Mouse (Mus musculus) lung, postnatal 4 days (tissue): ENCODE measurements around the gene Ptpn11.
A peak's percentile ranks its signal among the peaks of the same experiment; 100 is the strongest.
"Not testable (repeated sequence)": the region's sequence is repeated elsewhere in the genome, so short reads cannot be mapped to it uniquely, and the experiment has no call there.

Source experiments
- DNase-seq, 2 experiments: peaks; one replicate each; pipeline ENCODE4 v3.0.0; 2021

Ptpn11 gene

GRCm38 (mm10) chr5:121214707-121215106, 23.5 kb upstream of the Ptpn11 start:
- no peak for DNase-seq

- DNase-seq = no peak
Observed at GRCm38 (mm10) chr5:121212108-121212507, 20.9 kb upstream of the Ptpn11 start.

DNA sequence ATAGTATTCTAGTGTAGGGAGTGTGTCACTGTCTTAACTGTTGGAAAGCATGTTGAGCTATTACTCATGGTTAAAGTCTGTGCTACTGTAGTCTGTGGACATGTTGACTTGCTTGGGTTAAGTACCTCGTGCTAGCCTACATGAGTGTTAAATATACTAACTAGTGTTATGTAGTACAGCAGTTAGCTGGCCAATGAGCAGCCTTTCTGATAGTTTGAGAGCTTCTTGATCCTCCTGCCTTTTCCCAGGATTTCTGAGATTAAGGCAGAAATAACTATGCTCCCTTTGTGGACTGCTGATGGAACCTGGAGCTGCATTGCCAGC, 19.4 kb upstream of the Ptpn11 start:
- no peak for DNase-seq

DNA sequence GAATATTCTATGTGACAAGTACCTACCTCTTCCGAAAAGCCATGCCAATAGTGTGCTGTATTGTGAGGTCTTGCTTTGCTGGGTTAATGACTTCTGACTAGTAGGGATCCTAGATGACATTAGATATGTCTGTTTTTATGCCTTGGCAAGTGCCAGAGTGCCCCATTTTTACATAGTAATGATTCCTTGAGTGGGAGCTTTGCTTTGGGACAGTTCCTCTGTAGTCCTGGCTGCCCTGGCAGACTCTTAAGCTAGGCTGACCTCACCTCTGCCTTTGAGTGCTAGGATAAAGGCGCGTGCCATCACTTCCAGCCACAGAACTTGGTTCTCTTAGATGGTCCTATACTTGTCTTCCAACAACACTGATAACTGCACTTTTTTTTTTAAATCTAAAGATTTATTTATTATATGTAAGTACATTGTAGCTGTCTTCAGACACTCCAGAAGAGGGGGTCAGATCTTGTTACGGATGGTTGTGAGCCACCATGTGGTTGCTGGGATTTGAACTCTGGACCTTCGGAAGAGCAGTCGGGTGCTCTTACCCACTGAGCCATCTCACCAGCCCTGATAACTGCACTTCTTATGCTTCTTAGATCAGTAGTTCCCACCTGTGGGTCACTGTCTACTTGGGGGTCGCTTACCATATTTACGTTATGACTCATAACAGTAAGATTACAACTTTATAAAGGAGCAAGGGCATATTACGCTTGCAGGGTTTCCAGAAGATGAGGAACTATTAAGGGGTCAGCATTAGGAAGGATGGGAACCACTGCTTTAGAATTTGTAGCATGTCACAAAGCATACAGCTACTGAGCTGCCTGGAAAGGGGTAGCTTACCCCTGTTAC, 18.8 kb upstream of the Ptpn11 start:
- no peak for DNase-seq

GRCm38 (mm10) chr5:121206984-121207383, 15.8 kb upstream of the Ptpn11 start:
- no peak for DNase-seq

GRCm38 (mm10) chr5:121206540-121206939, 15.3 kb upstream of the Ptpn11 start:
- DNase-seq = no peak

- not testable (repeated sequence) for DNase-seq
Observed at GRCm38 (mm10) chr5:121205537-121206130, 14.4 kb upstream of the Ptpn11 start.

GRCm38 (mm10) chr5:121204132-121205089, 13.2 kb upstream of the Ptpn11 start, which contains the start of gene Rpl6:
Rpl6 (plus strand) TSS chr5:121204481.
- peak; percentile 82 to 85 for DNase-seq

DNA sequence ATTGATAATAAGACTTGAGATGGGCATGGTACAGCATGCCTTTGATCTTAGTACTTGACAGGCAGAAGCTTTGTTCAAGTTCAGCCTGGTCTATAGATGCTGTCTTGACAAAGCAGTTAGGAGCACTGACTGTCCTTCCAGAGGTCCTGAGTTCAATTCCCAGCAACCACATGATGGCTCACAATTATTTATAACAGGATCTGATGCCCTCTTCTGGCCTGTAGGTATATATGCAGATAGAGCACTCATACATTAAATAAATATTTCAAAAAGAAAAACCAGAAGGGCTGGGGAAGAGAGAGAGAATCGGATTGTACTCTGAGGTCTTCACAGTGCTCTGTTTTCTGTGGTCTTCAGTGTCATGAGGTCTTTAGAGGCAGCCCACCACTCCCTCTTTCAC, 11.3 kb upstream of the Ptpn11 start:
- no peak for DNase-seq

DNA sequence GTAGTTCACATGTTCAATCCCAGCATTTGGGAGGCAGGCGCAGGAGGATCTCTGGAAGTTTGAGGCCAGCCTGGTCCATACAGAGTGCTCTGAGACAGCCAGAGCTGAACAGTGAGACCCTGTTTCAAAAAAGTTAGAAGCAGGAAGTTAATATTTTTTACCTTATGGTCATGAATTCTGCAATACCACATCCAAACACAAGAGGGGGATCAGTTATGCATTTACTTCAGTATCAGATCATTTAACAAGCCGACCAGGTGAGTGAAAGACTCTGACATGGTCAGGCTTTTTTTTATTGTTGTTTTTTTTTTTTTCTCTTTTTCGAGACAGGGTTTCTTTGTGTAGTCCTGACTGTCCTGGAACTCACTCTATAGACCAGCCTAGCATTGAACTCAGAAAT, 10.5 kb upstream of the Ptpn11 start:
- no peak for DNase-seq

DNA sequence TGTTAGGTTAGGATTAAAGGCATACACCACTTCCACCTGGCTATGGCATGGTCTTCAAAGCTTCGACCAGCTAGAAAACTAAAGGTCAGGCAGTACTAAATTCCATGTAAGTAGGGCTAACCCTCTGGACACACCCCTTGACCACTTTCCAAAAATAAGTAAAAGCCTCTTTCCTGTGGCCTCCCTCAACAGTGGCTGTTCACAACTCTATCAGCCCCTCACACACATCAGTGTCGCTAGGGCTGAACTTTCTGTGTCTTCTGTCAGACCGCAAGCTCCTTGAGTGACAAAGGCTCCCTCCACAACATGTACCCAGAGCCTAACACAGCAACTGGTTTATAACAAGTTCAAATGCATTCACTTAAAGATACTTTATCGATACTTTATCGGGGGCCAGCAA, 7.2 kb upstream of the Ptpn11 start:
- no peak for DNase-seq

DNA sequence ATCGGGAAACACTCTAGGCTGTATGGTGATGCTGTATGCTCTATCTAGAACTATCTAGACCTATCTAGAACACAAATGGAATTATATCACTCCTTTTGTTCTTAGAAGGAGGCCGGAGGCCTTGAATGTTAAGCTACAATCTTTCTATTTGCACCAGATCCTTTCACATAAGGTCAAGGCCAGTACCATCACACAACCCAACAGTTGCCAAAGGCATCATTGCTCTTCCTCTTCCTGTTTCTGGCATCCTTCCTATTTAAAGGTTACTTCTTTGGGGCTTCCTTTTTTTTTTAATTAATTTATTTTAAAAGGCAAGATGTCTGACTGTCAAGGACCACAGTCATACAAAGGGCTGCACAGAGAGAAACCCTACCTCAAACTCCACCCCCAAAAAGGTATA, 6.1 kb upstream of the Ptpn11 start:
- no peak for DNase-seq

- DNase-seq = no peak
Observed at GRCm38 (mm10) chr5:121196764-121197163, 5.6 kb upstream of the Ptpn11 start.

- DNase-seq = no peak
Observed at GRCm38 (mm10) chr5:121194173-121194572, 3.0 kb upstream of the Ptpn11 start.

GRCm38 (mm10) chr5:121191584-121191906, 348 bp upstream of the Ptpn11 start:
- DNase-seq = no peak

DNA sequence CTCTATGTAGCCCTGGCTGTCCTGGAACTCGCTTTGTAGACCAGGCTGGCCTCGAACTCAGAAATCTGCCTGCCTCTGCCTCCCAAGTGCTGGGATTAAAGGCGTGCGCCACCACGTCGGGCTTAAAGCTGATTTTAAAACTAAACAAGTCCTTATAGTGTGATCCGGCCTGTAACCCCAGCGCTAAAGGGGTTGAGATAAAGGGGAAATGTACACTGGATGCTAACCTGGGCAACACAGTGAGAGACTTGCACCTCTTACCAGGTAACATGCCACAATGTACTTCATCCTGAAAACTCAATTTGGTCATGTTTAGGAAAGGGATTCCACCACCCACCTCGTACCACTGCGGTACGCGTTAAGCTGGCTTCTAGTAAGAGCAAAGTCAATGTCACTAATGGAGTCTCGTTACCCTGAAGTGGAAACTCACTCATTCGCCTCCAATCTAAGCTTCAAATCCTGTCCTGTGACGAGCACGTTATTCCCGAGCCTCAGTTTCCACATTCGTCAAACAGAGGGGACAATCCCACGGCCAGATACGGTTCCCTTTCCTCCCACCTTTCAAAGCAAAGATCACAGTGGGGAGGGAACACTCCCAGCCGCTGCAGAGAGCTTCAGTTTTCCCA, 874 bp downstream of the Ptpn11 start:
- no peak for DNase-seq

DNA sequence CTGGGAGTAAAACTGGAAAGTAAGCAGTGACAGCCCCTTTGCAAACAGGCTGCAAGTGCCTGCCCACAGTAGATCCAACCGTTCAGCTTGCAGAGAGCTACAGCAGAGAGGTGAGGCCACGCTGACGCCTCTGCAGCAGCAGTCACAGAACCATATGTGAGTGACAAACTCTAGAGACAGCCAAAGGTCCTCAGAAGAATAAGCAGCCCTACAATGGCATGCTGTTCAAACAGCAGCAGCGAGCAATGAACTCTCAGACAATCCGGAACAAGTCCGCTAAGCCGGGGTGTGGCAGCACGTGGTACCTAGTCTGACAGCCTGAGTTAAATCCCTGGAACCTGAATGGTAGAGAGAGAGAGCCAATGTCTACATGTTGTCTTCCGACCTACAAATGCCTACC, 2.0 kb downstream of the Ptpn11 start:
- DNase-seq = no peak

DNA sequence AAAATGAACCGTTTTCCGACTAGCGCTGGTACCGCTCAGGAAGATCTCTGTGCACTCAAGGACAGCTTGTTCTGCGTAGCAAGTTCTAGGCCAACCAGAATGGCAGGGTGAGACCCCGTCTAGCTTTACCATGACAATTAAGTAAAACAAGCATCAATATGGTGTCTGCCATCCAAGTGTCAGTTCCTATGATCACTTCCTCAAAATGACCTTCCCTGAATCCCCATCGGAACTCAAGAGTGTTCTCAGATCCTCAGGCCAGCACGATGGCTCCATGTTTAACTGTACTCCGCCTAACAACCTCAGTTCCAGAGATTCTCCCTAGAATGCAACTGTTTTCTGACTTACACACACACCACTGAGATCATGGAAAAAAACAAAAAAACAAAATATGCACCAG, 2.9 kb downstream of the Ptpn11 start:
- no peak for DNase-seq

DNA sequence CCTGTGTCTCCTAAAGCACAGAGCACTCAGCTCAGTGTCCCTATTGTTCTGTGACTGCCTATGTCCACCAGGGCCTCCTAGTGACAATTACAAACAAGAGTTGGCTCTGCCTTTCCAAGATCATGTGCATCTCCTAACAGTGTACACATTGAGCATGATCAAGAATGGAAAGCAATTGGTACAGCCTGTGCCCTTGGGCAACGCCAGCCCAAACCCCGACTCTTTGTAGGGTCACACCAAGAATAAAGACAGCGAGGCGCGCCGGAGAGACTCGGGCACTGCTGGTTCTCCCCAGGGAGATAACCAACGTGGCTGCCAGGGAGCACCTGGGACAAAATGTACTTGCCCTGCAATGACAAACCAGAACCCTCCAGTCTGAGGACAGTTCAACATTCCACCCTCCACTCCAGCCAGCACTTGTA, 3.6 kb downstream of the Ptpn11 start:
- DNase-seq = no peak

DNA sequence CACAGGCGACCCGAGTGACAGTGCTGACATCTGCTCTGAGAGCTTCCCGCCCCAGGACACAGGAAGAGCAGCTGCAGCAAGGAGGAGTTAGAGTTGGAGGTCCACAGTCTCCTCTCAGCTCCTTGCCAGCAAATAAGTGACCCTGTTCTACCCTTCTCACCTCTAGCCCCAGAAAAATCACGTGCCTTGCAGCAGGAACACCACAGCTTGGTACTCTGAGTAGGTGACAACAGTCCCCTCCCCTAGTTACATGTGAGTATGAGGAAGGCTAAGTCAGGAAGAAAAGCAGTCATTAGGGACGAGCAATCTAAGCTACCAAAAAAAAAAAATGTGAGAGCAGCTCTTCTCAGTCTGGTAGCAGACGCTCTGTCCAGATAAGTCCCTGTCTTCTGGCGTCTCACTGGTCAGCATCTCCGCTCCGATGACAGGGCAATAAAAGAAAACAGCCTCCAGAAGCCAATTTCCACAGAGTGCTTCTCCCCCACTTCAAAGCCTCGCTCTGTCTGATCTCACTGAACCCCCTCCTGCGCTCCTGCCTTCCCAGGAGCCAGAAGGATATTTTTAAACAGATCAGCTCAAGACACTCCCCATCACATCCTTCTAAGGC, 6.1 kb downstream of the Ptpn11 start:
- no peak for DNase-seq

- DNase-seq = no peak
Observed at GRCm38 (mm10) chr5:121184375-121184774, 6.8 kb downstream of the Ptpn11 start.

DNA sequence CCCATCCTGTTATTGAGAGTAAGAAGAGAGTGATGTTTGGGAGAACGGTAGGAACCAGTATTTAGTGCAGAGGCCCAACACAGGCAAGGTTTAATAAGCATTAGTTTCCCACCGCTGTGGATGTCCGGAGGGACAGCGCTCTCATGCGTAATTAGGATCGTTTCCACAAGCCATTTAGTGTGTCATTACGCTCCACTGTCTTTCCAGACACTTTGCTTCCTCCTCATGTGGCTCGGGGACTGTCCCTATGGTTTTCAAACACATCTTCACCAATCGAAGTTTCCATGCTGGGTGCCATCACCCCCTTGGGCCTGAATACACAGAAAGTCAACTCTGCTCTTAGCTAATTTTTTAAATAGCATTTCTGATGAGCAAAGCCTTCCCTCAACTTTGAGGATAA, 7.9 kb downstream of the Ptpn11 start:
- DNase-seq = no peak
